Mouse (Mus musculus) liver, embryonic 14 days (tissue): ENCODE measurements around the gene Ugt2b34. TPM values are rescaled to one million over a fixed set of nuclear protein-coding genes. Genes with fewer than 3 reads are reported as not detected.

Source experiments
- polyA plus RNA-seq: library from polyadenylated mRNA; depleted of rRNA; stranded (reverse); fragments of >200 nt; gene quantifications from 2 replicates; pipeline ENCODE4 v1.2.3, GENCODE M21; 2012; rRNA removed

Ugt2b34 gene
- 48.1 and 58.0 TPM in 2 replicates for polyA plus RNA-seq

GRCm38 (mm10) chr5:86906758-86907157, at the start of gene Ugt2b34:
TSS of gene Ugt2b34 (minus strand) at chr5:86906937.

GRCm38 (mm10) chr5:86926426-86926825, 19.7 kb upstream of the Ugt2b34 start, which contains the start of gene Ugt2b1:
TSS of gene Ugt2b1 (minus strand) at chr5:86926530.

Other genes with a start within 250 kb of the Ugt2b34 start
- gene Tmprss11b, start 230.6 kb downstream of the Ugt2b34 start, polyA plus RNA-seq, result not detected in 2 replicates
- not detected in 2 replicates for gene Tmprss11e, start 161.1 kb downstream of the Ugt2b34 start, polyA plus RNA-seq
- gene Ythdc1, start 102.7 kb downstream of the Ugt2b34 start, polyA plus RNA-seq, result 23.9 and 24.7 TPM in 2 replicates
- 0.28 and 0.36 TPM in 2 replicates for gene Ugt2b1, start 19.6 kb upstream of the Ugt2b34 start, polyA plus RNA-seq
- gene Ugt2b35, start 93.9 kb upstream of the Ugt2b34 start, polyA plus RNA-seq, result 4.7 and 6.2 TPM in 2 replicates
- 5.6 and 7.6 TPM in 2 replicates for gene Ugt2b36, start 185.6 kb upstream of the Ugt2b34 start, polyA plus RNA-seq
- gene Ugt2b5, start 233.4 kb upstream of the Ugt2b34 start, polyA plus RNA-seq, result 3.6 and 4.5 TPM in 2 replicates